Mouse (Mus musculus) midbrain, postnatal 0 days (tissue): ENCODE measurements at regions not wholly inside any gene's neighbourhood (a gene's known extent, or its start where the extent isn't known, plus 50 kb on each side); places are given as distances from the start of the nearest gene placed in this dataset.

Experiments
- ATAC-seq: fragments of 200-750 bp; cut with Nextera tagmentation; 2 replicates; pipeline ENCODE4 v1.8.0; 2017; ENCODE audit warnings: moderate number of reproducible peaks, mild to moderate bottlenecking, moderate TSS enrichment, moderate library complexity; ENCODE audit not compliant: low FRiP score
- DNase-seq: peaks from one replicate; pipeline ENCODE4 v3.0.0-alpha.2; 2015; ENCODE audit warnings: low spot score
- H3K27ac ChIP-seq: fragments of 300-500 bp; sonication (generic); 2 replicates; pipeline ENCODE4 v1.5.1; 2014; ENCODE audit warnings: low read depth, mild to moderate bottlenecking, low read length, mixed read lengths
- H3K27me3 ChIP-seq: fragments of 300-500 bp; sonication (generic); 2 replicates; pipeline ENCODE4 v1.6.1; 2014; ENCODE audit warnings: low read length, control low read depth, mixed read lengths; ENCODE audit not compliant: insufficient read depth
- H3K36me3 ChIP-seq: fragments of 300-500 bp; sonication (generic); 2 replicates; pipeline ENCODE4 v1.6.1; 2014; ENCODE audit warnings: low read length, control low read depth, mixed read lengths; ENCODE audit not compliant: insufficient read depth
- H3K4me1 ChIP-seq: fragments of 300-500 bp; sonication (generic); 2 replicates; pipeline ENCODE4 v1.6.1; 2014; ENCODE audit warnings: mild to moderate bottlenecking, control low read depth, antibody characterized with exemption, low read length, mixed read lengths; ENCODE audit not compliant: insufficient read depth
- H3K4me2 ChIP-seq: fragments of 300-500 bp; sonication (generic); 2 replicates; pipeline ENCODE4 v1.6.1; 2014; ENCODE audit warnings: low read depth, mild to moderate bottlenecking, low read length, mixed read lengths; ENCODE audit not compliant: poor library complexity, severe bottlenecking
- H3K4me3 ChIP-seq: fragments of 300-500 bp; sonication (generic); 2 replicates; pipeline ENCODE4 v1.5.1; 2014; ENCODE audit warnings: low read depth, mild to moderate bottlenecking, low read length, moderate library complexity
- H3K9ac ChIP-seq: fragments of 300-500 bp; sonication (generic); replicated peaks from 2 replicates; pipeline ENCODE4 v1.6.1; 2014; ENCODE audit warnings: mild to moderate bottlenecking, low read length, moderate library complexity, mixed read lengths; ENCODE audit not compliant: poor library complexity, severe bottlenecking
- H3K9me3 ChIP-seq: fragments of 300-500 bp; sonication (generic); 2 replicates; pipeline ENCODE4 v1.6.1; 2016; ENCODE audit warnings: low read length, control low read depth
- CTCF ChIP-seq: IDR thresholded peaks from 2 replicates; pipeline ENCODE4 v1.5.1; 2016; ENCODE audit warnings: antibody characterized with exemption, mild to moderate bottlenecking
- WGBS: fragments of 180-500 bp; shearing (Covaris S2); extraction: QIAGEN DNeasy Blood & Tissue Kit; methylation state at CpG from one replicate; pipeline ENCODE4 v1.1.7; 2014; 5-methylcytosine and 5-hydroxymethylcytosine counted together

GRCm38 (mm10) chr5:101239298-101240118, 394.0 kb downstream of the Gpat3 start:
- ATAC-seq (no peak), DNase-seq (no peak)
- H3K27ac ChIP-seq = no peak overlapping the region
- no peak overlapping the region for H3K4me3 ChIP-seq
- H3K4me1 ChIP-seq = no peaks in the 10 kb centered on the region
- H3K4me2 ChIP-seq = no peak overlapping the region
- TF ChIP-seq CTCF = no peak
- H3K36me3 ChIP-seq = no peaks in the 10 kb centered on the region
- 77% methylated on average over 16 of the region's 16 CpGs for WGBS
- no peaks in the 10 kb centered on the region for H3K27me3 ChIP-seq
- no peaks in the 10 kb centered on the region for H3K9me3 ChIP-seq
- H3K9ac ChIP-seq = no peak overlapping the region

GRCm38 (mm10) chr5:101236163-101236693, 390.7 kb downstream of the Gpat3 start:
- DNase-seq = no peak
- H3K4me2 ChIP-seq = no peak overlapping the region
- H3K9ac ChIP-seq = no peak overlapping the region
- no peak for TF ChIP-seq CTCF
- H3K4me1 ChIP-seq = no peaks in the 10 kb centered on the region
- H3K27me3 ChIP-seq = no peaks in the 10 kb centered on the region
- no peaks in the 10 kb centered on the region for H3K36me3 ChIP-seq
- H3K27ac ChIP-seq = no peak overlapping the region
- no peaks in the 10 kb centered on the region for H3K9me3 ChIP-seq
- WGBS = 83% methylated on average over 9 of the region's 9 CpGs
- no peak overlapping the region for H3K4me3 ChIP-seq
- ATAC-seq = no peak

GRCm38 (mm10) chr5:101222390-101222789, 376.9 kb downstream of the Gpat3 start:
- no peak for TF ChIP-seq CTCF
- no peak for ATAC-seq
- Histone ChIP-seq H3K27ac (no peak overlapping the region), H3K4me2 (no peak overlapping the region), H3K36me3 (no peaks in the 10 kb centered on the region), H3K9ac (no peak overlapping the region), H3K4me3 (no peak overlapping the region), H3K9me3 (no peaks in the 10 kb centered on the region), H3K27me3 (no peaks in the 10 kb centered on the region), H3K4me1 (no peaks in the 10 kb centered on the region)
- no peak for DNase-seq
- 91% methylated on average over 10 of the region's 10 CpGs for WGBS

GRCm38 (mm10) chr5:101218082-101218481, 372.6 kb downstream of the Gpat3 start:
- WGBS = 89% methylated on average over 3 of the region's 3 CpGs
- Histone ChIP-seq H3K27ac (no peak overlapping the region), H3K4me1 (no peaks in the 10 kb centered on the region), H3K4me3 (no peak overlapping the region), H3K9me3 (no peaks in the 10 kb centered on the region), H3K9ac (no peak overlapping the region), H3K27me3 (no peaks in the 10 kb centered on the region), H3K36me3 (no peaks in the 10 kb centered on the region), H3K4me2 (no peak overlapping the region)
- TF ChIP-seq CTCF = no peak
- DNase-seq (no peak), ATAC-seq (no peak)

- H3K27me3 ChIP-seq = no peaks in the 10 kb centered on the region
- TF ChIP-seq CTCF = no peak
- no peak overlapping the region for H3K27ac ChIP-seq
- no peak overlapping the region for H3K4me2 ChIP-seq
- H3K36me3 ChIP-seq = no peaks in the 10 kb centered on the region
- H3K9ac ChIP-seq = no peak overlapping the region
- no peak overlapping the region for H3K4me3 ChIP-seq
- ATAC-seq (no peak), DNase-seq (no peak)
- H3K9me3 ChIP-seq = no peaks in the 10 kb centered on the region
- H3K4me1 ChIP-seq = no peaks in the 10 kb centered on the region
- WGBS = 86% methylated on average over 10 of the region's 10 CpGs
These were observed 371.5 kb downstream of the Gpat3 start for GRCm38 (mm10) chr5:101216837-101217571.

- Histone ChIP-seq H3K9me3 (no peaks in the 10 kb centered on the region), H3K36me3 (no peaks in the 10 kb centered on the region), H3K4me2 (no peak overlapping the region), H3K4me1 (no peaks in the 10 kb centered on the region), H3K27ac (no peak overlapping the region), H3K27me3 (no peaks in the 10 kb centered on the region), H3K4me3 (no peak overlapping the region), H3K9ac (no peak overlapping the region)
- no peak for DNase-seq
- no peak for TF ChIP-seq CTCF
- ATAC-seq = no peak
- 87% methylated on average over 4 of the region's 4 CpGs for WGBS
These were observed 366.5 kb downstream of the Gpat3 start for GRCm38 (mm10) chr5:101211974-101212373.
